Mouse (Mus musculus) 3T3-L1 (cell line): Measurements from ENCODE around the gene Tpk1.

Experiments used
- DNase-seq: peaks from one replicate; pipeline ENCODE4 v3.0.0-alpha.2; 2015; ENCODE audit warnings: low read depth, low spot score

The Tpk1 gene

DNA sequence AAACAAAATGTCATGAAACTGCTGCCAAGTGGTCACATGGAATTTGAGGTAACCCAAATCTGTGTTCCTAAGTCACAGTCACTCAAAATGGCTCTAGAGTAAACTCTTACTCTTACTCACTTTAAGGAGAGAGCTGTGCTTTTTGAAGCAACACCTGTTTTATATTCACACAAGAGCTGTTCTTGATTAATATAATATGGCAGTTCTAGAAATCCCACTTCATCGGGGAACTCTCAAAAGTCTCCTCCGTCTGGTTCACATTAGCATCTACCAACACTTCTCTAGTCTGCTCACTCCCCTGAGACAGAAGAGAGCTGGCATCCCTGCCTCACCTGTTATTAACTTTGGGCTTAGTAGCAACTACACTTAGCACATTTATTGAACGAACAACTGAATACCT is 305.9 kb downstream of the Tpk1 start:
- peak; percentile 38 for DNase-seq

DNA sequence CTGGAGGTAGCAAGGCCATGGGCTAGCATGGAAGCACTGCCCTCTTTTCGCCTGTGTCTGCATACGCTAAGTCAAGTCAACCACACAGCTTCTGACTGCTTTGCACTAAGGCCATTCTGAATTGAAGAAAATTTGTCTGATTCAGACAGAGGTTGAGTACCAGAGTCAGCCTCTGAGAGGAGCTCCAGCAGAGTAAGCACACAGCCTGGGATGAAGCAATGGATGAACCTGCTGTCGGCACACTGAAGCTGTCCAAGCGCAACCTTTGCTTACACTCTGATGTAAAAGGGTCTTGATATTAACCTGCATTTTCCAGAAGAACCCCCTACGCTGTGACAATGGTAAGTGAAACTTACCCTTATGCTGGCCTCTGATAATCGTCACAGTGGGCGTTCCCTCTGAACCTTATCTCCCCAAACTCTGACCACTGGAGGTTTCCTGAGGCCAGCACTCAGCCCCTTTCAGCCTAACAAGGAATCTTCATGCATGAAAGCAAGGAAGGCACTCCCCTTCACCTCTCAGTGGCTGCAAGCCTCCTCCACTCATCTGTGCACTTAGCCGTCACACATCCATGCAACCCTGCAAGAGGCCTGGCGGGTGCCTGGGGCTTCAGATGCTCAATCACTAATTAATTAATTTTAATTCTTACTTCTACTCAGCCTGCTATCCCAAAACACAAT is 311.4 kb downstream of the Tpk1 start:
- peak; percentile 44 for DNase-seq

DNA sequence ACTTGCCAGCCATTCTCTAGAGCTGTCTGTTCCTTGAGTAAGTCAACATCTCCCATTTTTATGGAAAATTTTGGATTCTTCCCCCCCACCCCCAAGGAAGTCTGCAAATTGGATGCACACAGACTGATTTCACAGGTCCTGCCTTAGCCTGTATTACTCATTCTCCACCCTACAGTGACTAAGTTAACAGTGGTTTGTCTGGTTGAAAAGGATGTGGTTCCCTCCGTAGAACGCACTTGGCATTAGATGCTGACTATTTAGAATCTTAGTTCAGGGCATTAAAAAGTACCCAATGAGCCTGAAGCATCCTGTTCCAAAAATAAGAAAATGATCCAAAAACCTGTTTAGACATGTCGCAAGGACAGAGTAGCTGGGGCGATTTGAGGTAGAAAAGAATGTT is 312.6 kb downstream of the Tpk1 start:
- peak; percentile 77 for DNase-seq

DNA sequence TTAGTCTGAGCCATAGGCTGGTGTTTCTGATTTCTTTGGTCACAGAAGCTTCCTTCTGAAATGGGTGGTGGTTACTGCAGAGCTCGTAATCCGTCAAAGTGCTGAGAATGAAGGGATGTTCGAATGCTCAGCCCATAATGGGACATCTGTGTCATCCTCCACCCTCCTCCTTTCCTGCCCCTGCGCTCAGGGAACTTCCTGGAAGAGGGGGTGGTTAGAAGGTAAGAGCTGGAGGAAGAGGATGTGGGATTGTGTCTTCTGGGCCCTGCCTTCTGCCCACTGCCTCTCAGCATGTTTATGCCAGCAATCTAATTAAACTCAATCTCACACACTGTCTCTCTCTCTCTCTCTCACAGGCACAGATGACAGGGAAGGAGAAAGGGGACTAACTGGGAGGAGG is 317.0 kb downstream of the Tpk1 start:
- no peak for DNase-seq

DNA sequence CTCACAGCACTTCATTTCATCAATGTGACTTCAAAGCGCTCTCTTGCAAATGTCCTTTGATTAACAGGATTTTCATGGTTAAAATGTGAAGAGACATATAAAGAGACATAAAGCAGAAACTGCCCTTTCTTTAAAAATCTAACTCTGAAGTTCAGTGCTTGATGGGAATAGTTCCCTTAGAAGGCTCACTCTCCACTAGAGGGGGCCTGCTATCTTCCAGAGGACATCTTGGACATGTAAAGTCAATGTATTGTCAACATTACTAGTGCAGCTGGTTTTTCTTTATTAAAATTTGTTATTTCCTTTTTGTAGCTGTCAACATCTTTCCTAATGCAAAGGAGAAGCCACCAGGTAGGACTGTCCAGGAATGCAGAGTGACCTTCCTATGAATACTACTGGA is 318.4 kb downstream of the Tpk1 start:
- DNase-seq = peak; percentile 73

DNA sequence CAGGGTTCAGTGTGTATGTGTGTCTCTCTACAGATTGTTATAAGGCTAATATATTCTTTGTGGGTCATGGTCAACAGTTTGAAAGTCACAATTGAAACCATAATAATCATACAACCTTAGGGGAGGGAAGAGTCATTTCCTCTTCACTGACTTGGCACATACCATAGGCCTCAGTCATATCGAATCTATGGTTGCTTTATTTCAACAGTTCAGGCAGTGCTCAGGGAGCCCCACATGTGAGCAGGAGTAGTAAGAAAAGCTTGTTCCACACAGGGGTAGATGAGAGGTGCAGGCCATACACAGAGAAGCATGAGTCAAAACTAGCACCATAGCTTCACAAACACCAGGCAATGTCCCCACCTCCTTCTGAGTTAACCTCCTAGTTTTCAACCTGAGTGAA is 323.1 kb downstream of the Tpk1 start:
- peak; percentile 77 for DNase-seq

DNA sequence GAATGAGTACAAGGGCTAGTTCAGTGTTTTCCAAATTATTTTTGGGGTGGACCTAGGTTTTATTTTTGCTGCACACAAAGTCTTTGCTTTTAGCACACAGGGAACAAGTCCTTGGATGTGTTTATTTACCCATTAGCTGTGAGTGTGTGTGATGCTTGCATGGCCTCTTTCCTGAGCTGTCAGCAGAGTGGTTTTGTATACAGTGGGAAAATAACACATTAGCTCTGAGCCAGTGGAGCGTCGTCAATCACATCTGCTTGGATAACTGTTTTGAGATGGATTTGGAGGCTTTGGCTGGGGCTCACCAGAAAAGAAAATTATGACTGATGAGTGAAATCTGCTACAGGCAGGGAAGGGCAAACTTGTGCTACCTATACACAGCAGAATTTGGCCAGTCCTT is 323.7 kb downstream of the Tpk1 start:
- DNase-seq = peak; percentile 28

DNA sequence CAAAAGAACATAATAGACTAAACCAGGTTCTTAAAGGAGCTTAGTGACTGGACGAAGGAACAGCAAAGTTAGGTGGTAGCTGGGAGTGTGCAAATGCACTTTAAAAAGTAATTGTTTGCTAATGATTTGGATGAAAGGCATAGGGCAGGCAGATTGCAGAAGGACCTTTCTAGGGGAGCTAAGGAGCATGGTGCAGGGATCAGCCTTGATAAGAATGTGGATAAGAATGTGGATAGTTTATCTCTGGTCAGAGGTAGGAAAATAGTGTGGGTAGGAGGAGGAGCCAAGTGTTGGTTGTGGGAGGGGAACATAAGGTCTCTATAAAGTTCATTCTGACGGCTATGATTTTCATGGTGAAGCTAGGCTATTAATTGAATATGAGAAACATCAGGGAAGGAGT is 327.3 kb downstream of the Tpk1 start:
- no peak for DNase-seq

DNA sequence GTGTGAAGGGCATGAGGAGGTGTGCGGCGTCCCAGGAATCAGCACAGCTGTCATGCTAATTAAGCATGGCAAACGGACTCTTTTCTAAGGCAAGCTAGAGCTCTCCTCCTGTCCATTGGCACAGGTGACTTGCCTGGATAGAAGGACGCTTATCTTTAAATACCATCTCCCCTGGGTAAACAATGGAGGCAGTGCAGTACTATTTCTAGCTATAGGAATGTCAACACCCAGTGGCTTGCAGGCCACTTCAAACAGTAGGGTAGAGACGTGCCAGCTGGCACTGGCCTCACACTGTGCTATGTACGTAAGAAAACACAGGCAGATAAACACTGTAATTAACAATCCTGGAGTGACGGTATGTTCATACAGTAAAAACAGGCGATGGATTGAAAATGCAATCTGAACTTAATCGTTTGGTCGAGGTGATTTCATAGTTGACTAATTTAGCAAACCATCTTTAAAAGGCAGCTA is 328.6 kb downstream of the Tpk1 start:
- no peak for DNase-seq

DNA sequence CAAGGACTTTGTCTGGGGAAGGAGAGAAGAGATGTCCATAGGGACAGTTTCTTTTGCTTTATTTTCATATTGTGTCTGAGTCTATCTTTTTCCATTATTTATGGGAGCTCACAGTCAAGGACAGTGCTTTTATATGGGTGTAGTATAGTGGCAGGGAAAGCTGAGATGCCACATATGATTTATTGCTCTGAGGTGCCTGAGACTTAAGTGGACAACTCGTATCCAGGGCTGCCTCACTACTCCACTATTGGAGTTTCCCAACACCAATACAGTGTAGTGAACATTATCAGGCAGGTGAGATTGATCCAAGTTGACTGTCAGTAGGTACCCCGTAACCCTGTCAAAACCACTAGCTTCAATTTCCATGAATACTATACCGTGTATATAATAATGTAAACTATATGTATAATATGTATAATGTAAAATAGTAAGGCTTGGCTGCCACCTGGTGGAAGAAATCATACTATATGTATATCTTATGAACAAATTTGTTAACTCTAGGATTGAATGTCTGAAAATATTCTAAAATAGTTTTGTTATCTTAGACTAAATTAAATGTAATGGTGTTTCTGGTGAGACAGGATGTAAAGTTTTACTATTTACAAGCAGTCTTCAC is 330.4 kb downstream of the Tpk1 start:
- DNase-seq = peak; percentile 70

DNA sequence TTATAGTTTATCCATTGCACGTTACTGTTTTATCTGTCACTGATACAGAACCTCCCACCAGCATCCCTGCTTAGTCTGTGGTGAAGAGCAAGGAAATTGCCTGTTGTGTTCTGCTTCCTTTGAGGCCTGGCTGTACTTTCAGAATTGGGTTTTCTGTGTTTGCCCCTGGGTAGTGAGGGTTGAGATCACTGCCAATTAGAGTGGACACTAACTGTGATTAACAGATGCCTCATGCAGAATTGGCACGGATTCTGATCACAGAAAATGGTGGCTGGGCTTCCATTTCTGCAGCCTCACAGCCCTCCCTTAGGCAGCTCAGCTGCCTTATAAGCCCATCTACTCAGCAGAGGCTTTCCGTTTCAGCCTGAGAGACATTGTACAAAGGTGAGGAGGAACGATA is 332.6 kb downstream of the Tpk1 start:
- DNase-seq = no peak

DNA sequence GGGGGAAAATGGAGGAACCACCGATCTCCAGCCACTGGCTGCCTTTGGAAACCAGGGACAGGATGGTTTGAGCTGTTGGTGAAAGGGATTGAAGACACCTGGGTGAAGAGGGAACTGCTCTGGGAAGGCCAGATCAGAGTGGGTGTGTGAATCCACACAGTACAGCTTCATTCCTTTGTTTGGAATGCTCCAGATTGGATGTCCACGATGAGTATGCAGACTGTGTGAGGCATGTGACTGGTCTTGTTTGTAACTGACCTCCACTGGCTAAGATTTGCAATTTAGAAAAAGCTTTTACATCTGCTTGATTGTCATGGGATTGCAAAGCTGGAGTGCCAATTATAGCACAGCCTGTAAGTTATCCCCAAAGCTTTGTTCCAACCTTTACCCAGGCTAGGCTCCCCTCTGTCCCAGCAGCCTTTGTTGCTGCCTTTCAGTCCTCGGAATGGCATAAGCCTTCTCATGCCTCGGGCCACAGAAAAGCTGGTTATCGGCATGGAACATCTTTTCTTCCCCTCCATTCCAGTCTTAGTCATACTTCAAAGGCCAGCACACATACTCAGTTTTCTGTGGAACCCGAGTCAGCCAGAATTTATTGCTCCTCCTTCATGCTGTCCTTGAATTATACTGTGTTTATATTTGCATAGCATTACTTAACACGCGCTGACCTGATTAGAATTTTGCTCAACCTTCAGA is 353.0 kb downstream of the Tpk1 start:
- no peak for DNase-seq

DNA sequence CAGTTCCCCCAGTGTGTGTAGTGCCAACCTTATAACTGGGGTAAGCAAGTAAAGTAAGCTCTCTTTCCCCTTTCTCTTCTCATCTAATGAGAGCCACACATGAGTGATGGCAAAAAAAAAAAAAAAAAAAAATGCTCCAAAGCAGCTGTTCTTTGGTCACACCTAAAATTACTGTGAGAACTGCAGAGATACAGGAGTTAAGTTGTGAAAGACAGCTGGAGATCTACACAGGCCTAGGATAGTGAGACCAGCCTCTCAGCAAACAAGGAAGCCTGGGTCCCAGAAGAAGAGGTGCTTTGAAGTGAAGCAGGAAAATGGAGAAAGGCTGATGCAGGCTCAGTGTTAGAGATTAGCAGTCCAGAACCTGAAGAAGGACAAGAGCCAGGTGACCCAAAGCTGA is 353.5 kb downstream of the Tpk1 start:
- DNase-seq = no peak

DNA sequence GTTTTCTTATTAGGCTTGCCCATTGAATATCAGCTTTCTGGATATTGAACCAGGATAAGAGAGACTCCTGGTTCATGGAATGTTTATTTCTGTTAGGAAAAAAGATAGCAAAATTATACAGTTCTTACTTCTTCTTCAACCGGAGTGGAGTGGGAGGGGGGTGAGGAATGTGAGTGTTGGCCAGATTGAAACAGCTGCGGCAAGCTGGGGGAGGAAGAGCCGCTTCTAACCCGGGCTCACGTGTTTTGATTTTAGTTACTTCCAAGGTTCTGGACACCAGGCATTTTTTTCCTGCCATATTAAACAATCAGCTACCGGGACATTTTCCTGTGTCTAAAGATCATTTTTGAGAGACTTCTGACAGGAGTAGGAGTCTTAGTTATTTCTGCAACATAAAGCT is 356.0 kb downstream of the Tpk1 start:
- DNase-seq = no peak

DNA sequence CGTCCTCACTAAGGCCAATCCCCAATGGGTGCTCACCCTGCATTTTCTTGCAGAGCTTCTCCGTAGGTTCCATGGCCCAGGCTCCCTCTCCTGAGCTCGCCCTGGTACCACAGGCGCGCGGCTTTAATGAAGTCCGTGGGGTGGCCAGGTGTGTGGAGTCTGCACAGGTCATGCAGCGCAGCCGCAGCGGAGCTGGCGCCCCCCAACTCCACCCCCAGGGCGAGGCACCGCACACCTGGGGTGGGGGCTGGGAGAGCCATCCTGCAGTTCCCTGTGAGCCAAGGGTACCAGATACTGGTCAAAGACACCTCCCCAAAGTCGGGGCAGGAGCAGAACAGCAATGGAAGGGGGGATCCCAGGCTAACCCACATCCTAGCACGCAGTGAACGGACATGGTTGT is 356.6 kb downstream of the Tpk1 start, which contains the start of gene Nobox:
Gene Nobox, minus strand, starts transcription at position 101 of the 400 bp plus-strand sequence.
- DNase-seq = no peak

DNA sequence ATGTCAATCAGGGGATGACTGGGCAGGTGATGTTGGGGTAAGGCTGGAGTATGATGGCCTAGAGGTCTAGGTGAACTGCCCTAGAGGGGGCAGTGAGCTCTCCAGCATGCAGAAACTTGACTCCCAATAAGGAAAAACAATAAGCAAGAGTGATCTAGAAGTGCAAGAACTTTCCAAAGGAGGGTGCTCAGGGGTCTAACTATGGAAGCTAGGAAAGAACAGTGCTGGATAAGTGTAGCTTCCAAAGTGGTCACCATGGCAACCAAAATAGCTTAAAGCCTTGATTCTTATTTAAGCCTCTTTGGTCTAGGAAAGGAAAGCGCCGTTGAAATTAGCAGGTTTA is 368.6 kb downstream of the Tpk1 start:
- DNase-seq = no peak

DNA sequence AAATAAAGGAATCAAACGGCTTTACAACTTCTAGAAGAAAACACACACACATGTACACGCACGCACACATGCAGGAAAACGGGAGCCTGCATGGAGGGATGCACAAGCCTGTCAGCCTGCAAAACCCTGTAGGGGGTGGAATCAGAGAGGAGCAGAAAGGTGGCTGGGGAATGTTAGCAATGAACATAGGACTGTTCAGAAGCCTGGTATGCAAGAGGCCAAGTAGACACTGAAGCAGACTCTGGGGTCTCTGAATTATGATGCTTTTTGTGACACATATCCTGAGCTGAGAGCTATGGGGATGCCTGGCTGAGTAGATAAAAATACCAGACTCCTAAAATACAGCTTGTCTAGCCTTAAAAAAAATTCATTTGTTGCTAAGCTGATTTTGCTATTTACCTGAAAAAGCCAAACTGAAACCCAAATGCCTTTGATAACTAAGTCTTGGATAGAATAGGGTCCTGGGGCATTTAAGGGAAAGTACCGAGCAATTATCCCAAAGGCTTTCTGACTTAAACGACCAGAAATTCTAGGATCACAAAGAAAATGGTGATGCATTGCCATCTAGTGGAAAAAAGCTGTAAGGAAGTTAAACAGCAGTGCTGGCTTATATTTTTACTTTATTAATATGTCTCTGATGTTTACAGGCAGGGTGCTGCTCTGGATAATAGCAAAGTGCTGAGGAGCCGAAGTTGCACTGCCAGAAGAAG is 369.1 kb downstream of the Tpk1 start:
- DNase-seq = peak; percentile 83

DNA sequence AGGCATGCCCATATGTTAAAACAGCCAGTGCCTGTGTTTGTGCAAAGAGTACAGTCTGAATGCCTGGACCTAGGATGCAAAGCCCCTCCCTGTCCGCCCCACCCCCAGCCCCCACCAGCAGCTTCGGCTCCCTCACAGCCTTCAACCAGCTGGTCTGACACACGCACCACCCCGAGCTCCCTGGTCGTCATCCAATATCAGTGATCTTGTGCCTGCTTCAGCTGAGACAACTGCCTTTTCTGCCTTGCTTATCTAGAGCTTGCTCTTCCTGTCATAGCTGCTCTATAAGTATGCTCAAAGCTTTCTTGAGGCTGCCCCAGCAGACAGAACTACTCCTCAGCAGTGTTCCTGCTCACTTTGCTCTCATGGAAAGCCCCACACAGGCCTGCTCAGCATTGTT is 370.2 kb downstream of the Tpk1 start:
- DNase-seq = no peak
